26 mouse cellular contexts compared by ENCODE assay signal in the genomic region with DNA sequence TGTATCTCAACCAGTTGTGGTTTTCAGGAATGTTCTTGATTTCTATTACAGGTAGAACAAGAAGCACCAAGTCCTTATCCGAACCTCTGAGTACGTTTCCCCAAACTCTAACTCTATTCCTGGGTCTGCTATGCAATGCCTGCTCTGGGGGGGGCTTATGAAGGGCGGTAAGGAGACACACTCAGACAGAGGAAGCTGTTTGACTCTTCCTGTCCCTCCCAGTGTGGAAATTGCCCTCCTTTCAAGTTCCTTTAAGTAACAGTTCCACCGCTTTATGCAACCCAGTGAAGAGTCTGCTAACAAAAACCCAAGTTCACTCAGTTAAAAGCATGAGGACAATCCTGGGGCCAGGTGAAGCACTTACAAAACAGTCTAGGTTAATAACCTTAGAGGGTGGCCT. TPM values are rescaled to one million over a fixed set of nuclear protein-coding genes. Genes with fewer than 3 reads are reported as not detected.
A peak's percentile ranks its signal among the peaks of the same experiment; 100 is the strongest.
DNase-seq lines count a peak whose midpoint lies in the region; ATAC-seq and TF ChIP-seq lines count a peak whose summit lies in the region.
"Had no signal": no experiment of that assay in that cellular context is flagged by ENCODE, and none has a peak within 500 bp of the region (broad histone marks: within the 10 kb centered on the region; RNA-seq: fewer than 3 reads in every experiment).

No protein-coding gene starts in this region.

- intact Hi-C loops in heart, adult 2 months (cut with DNase I) = loop anchor here (5.0 kb wide), 1 partner anchor 120 kb away; no protein-coding TSS in a partner anchor

- peak overlapping the region; percentile 38 for H3K27ac ChIP-seq in heart, adult 2 months
- peak overlapping the region; percentile 67 for H3K27ac ChIP-seq in liver, postnatal 0 days (ENCODE audit: low read depth)
- no peak overlapping the region for H3K27ac ChIP-seq in liver, embryonic 12.5 days
- H3K27ac ChIP-seq in brown adipose tissue, adult 24 weeks (replicated peaks; ENCODE audit: low read depth, low read length) = 0 out of 2 replicates have a peak overlapping the region, but pooled peaks have one; percentile 32
- H3K27ac ChIP-seq in forebrain, embryonic 11.5 days (ENCODE audit: low read depth, low read length) = no peak overlapping the region
- H3K27ac ChIP-seq: embryonic facial prominence, embryonic 13.5 days; gastrocnemius, adult 2 months; hindbrain, embryonic 12.5 days; midbrain, embryonic 13.5 days; neural tube, embryonic 15.5 days had no signal

- no peak overlapping the region for H3K9ac ChIP-seq in heart, adult 2 months (ENCODE audit: low read depth, low read length)
- H3K9ac ChIP-seq in liver, postnatal 0 days (replicated peaks) = no peak overlapping the region
- H3K9ac ChIP-seq in liver, embryonic 12.5 days = no peak overlapping the region
- no peak overlapping the region for H3K9ac ChIP-seq in forebrain, embryonic 11.5 days (ENCODE audit: low read length)
- H3K9ac ChIP-seq: embryonic facial prominence, embryonic 13.5 days; hindbrain, embryonic 12.5 days; liver, embryonic 15.5 days; midbrain, embryonic 13.5 days; neural tube, embryonic 15.5 days had no signal

- 0 out of 2 replicates have a peak overlapping the region, but pooled peaks have one; percentile 13 for H3K4me2 ChIP-seq in liver, postnatal 0 days (ENCODE audit: low read depth, low read length)
- no peak overlapping the region for H3K4me2 ChIP-seq in liver, embryonic 12.5 days
- H3K4me2 ChIP-seq in forebrain, embryonic 11.5 days (ENCODE audit: low read depth, low read length, severe bottlenecking) = no peak overlapping the region
- H3K4me2 ChIP-seq: embryonic facial prominence, embryonic 13.5 days; hindbrain, embryonic 12.5 days; midbrain, embryonic 13.5 days; neural tube, embryonic 15.5 days had no signal

- peaks cover 5% of the 10 kb centered on the region for H3K4me1 ChIP-seq in heart, adult 2 months (ENCODE audit: control insufficient read depth, insufficient read depth, low read length)
- no peaks in the 10 kb centered on the region for H3K4me1 ChIP-seq in liver, postnatal 0 days (ENCODE audit: insufficient read depth)
- no peaks in the 10 kb centered on the region for H3K4me1 ChIP-seq in liver, embryonic 12.5 days
- peaks cover 2% of the 10 kb centered on the region; the same call in 1 of the 2 replicates for H3K4me1 ChIP-seq in brown adipose tissue, adult 24 weeks (ENCODE audit: control insufficient read depth, insufficient read depth, insufficient read length, low read length)
- H3K4me1 ChIP-seq in forebrain, embryonic 11.5 days (replicated peaks; ENCODE audit: control insufficient read depth, insufficient read depth, low read length) = no peaks in the 10 kb centered on the region
- H3K4me1 ChIP-seq: embryonic facial prominence, embryonic 13.5 days; hindbrain, embryonic 12.5 days; liver, embryonic 15.5 days; midbrain, embryonic 13.5 days; neural tube, embryonic 15.5 days had no signal

- TF ChIP-seq EP300 in heart, adult 2 months (IDR thresholded peaks at IDR 0.05; ENCODE audit: insufficient read depth, low read depth, low read length) = no peak
- no peak for TF ChIP-seq EP300 in liver, postnatal 0 days (IDR thresholded peaks at IDR 0.05; ENCODE audit: low read depth)

- no peak for ATAC-seq in liver, postnatal 0 days
- ATAC-seq in liver, embryonic 12.5 days = no peak
- peak; percentile 81 for ATAC-seq in megakaryocyte, adult 5-6 weeks (ENCODE audit: poor library complexity, severe bottlenecking)
- ATAC-seq in forebrain, embryonic 11.5 days (replicated peaks; ENCODE audit: low FRiP score) = no peak
- ATAC-seq: midbrain, embryonic 13.5 days had no signal

- no peak for TF ChIP-seq CTCF in heart, adult 2 months (IDR thresholded peaks at IDR 0.05)
- TF ChIP-seq CTCF in liver, postnatal 0 days (IDR thresholded peaks at IDR 0.05; ENCODE audit: low read depth) = no peak

- H3K27me3 ChIP-seq in heart, adult 2 months (ENCODE audit: control insufficient read depth, insufficient read depth, low read length) = no peaks in the 10 kb centered on the region
- H3K27me3 ChIP-seq in liver, postnatal 0 days (ENCODE audit: insufficient read depth, low read length) = no peaks in the 10 kb centered on the region
- no peaks in the 10 kb centered on the region for H3K27me3 ChIP-seq in liver, embryonic 12.5 days (replicated peaks)
- H3K27me3 ChIP-seq in forebrain, embryonic 11.5 days (ENCODE audit: control insufficient read depth, insufficient read depth, low read length) = no peaks in the 10 kb centered on the region
- H3K27me3 ChIP-seq: embryonic facial prominence, embryonic 13.5 days; hindbrain, embryonic 12.5 days; midbrain, embryonic 13.5 days; neural tube, embryonic 15.5 days had no signal

- TF ChIP-seq POLR2A in heart, adult 2 months (IDR thresholded peaks at IDR 0.05; ENCODE audit: insufficient read depth, low read depth, low read length) = no peak

- WGBS in heart, adult 2 months = 26% methylated on average over 4 of the region's 4 CpGs
- 38% methylated on average over 4 of the region's 4 CpGs for WGBS in liver, postnatal 0 days (ENCODE audit: insufficient replicate concordance)
- WGBS in liver, embryonic 12.5 days (ENCODE audit: insufficient replicate concordance) = 32% methylated on average over 4 of the region's 4 CpGs
- 70% methylated on average over 4 of the region's 4 CpGs for WGBS in forebrain, embryonic 11.5 days

- peaks cover 3% of the 10 kb centered on the region; the same call in 1 of the 2 replicates for H3K9me3 ChIP-seq in liver, postnatal 0 days (ENCODE audit: low read length)
- no peaks in the 10 kb centered on the region for H3K9me3 ChIP-seq in liver, embryonic 12.5 days (replicated peaks)
- H3K9me3 ChIP-seq in forebrain, embryonic 11.5 days (ENCODE audit: control insufficient read depth, low read length) = no peaks in the 10 kb centered on the region; the same call in 1 of the 2 replicates
- H3K9me3 ChIP-seq: embryonic facial prominence, embryonic 13.5 days; liver, embryonic 15.5 days; neural tube, embryonic 15.5 days had no signal

- no peaks in the 10 kb centered on the region for H3K36me3 ChIP-seq in heart, adult 2 months (ENCODE audit: control insufficient read depth, insufficient read depth, low read length)
- no peaks in the 10 kb centered on the region for H3K36me3 ChIP-seq in liver, postnatal 0 days (replicated peaks; ENCODE audit: insufficient read depth, low read length)
- no peaks in the 10 kb centered on the region for H3K36me3 ChIP-seq in liver, embryonic 12.5 days
- no peaks in the 10 kb centered on the region for H3K36me3 ChIP-seq in forebrain, embryonic 11.5 days (ENCODE audit: control insufficient read depth, insufficient read depth, low read length)
- H3K36me3 ChIP-seq: embryonic facial prominence, embryonic 13.5 days; G1E; hindbrain, embryonic 12.5 days; liver, embryonic 15.5 days; midbrain, embryonic 13.5 days; neural tube, embryonic 15.5 days had no signal

- H3K4me3 ChIP-seq in heart, adult 2 months = no peak overlapping the region
- H3K4me3 ChIP-seq in liver, postnatal 0 days (ENCODE audit: low read depth, low read length) = no peak overlapping the region
- H3K4me3 ChIP-seq in liver, embryonic 12.5 days = no peak overlapping the region
- H3K4me3 ChIP-seq in brown adipose tissue, adult 24 weeks (ENCODE audit: insufficient read depth, low read depth, low read length) = no peak overlapping the region
- H3K4me3 ChIP-seq in forebrain, embryonic 11.5 days (ENCODE audit: low read depth, low read length) = no peak overlapping the region
- H3K4me3 ChIP-seq: embryonic facial prominence, embryonic 13.5 days; gastrocnemius, adult 2 months; hindbrain, embryonic 12.5 days; liver, embryonic 15.5 days; midbrain, embryonic 13.5 days; myocyte; neural tube, embryonic 15.5 days had no signal

- H3K79me2 ChIP-seq in heart, adult 2 months (replicated peaks; ENCODE audit: control insufficient read depth, insufficient read depth, low read length) = no peaks in the 10 kb centered on the region

- DNase-seq in heart, adult 2 months = peak in 1 of 2 experiments; percentile 6
- no peak for DNase-seq in heart, postnatal 4 days
- no peak for DNase-seq in liver, postnatal 0 days
- no peak for DNase-seq in natural killer cell, adult 2 months (ENCODE audit: low spot score in 2 of 2)
- no peak for DNase-seq in forebrain, embryonic 11.5 days (ENCODE audit: low spot score)
- DNase-seq: cerebellum, adult 9-11 months; gastrocnemius, adult 2 months; kidney, adult 9 months; right cerebral cortex, postnatal 14 days; spleen, adult 18-20 months; thymus, postnatal 4 days had no signal

RNA-seq across cellular contexts. Expression of gene BC051142, which starts 38.5 kb away (rescaled TPM):
- not detected for total RNA-seq in heart, adult 2 months (2021)
- 0.94 and 1.1 TPM in 2 replicates for polyA plus RNA-seq in heart, adult 2 months (2012; rRNA removed)
- not detected for total RNA-seq in heart, postnatal 4 days (2021)
- 0.08 TPM in 1 of 2 replicates, not detected in the other for polyA plus RNA-seq in liver, postnatal 0 days (2015; fragmentation: Nextera tagmentation; extraction: Ambion mirVana)
- 0.18 and 0.31 TPM in 2 replicates for polyA plus RNA-seq in liver, embryonic 12.5 days (2016; fragmentation: Nextera tagmentation; extraction: Ambion mirVana)
- polyA plus RNA-seq in brown adipose tissue, adult 24 weeks (2012; ENCODE audit: insufficient read depth, insufficient read length, missing spikeins) = not detected in 2 replicates
- total RNA-seq in megakaryocyte, adult 5-6 weeks (2015) = not detected in 2 replicates
- 0.29 and 3.8 TPM in 2 replicates for total RNA-seq in megakaryocyte, adult 5-6 weeks (2017)
- polyA plus RNA-seq in forebrain, embryonic 11.5 days (2014; fragmentation: Nextera tagmentation; extraction: Ambion mirVana) = 1.5 and 2.1 TPM in 2 replicates
- total RNA-seq: heart, adult 18-20 months had no signal
- polyA plus RNA-seq: G1E; heart, embryonic 16.5 days; liver, embryonic 15.5 days; myocyte had no signal

RNA-seq across cellular contexts. Expression of gene Btnl4, which starts 40.0 kb away (rescaled TPM):
- total RNA-seq in heart, adult 2 months (2021) = not detected
- not detected in 2 replicates for polyA plus RNA-seq in heart, adult 2 months (2012; rRNA removed)
- not detected for total RNA-seq in heart, postnatal 4 days (2021)
- polyA plus RNA-seq in liver, postnatal 0 days (2015; fragmentation: Nextera tagmentation; extraction: Ambion mirVana) = not detected in 2 replicates
- not detected in 2 replicates for polyA plus RNA-seq in liver, embryonic 12.5 days (2016; fragmentation: Nextera tagmentation; extraction: Ambion mirVana)
- not detected in 2 replicates for polyA plus RNA-seq in brown adipose tissue, adult 24 weeks (2012; ENCODE audit: insufficient read depth, insufficient read length, missing spikeins)
- not detected in 2 replicates for total RNA-seq in megakaryocyte, adult 5-6 weeks (2015)
- total RNA-seq in megakaryocyte, adult 5-6 weeks (2017) = not detected in 2 replicates
- not detected in 2 replicates for polyA plus RNA-seq in forebrain, embryonic 11.5 days (2014; fragmentation: Nextera tagmentation; extraction: Ambion mirVana)
- total RNA-seq: adrenal gland, postnatal 4 days; gastrocnemius, adult 2 months; heart, adult 18-20 months; left cerebral cortex, postnatal 25 days had no signal
- polyA plus RNA-seq: embryonic facial prominence, embryonic 13.5 days; G1E; hindbrain, embryonic 12.5 days; limb, embryonic 14.5 days; liver, embryonic 15.5 days; midbrain, embryonic 13.5 days; myocyte; neural tube, embryonic 15.5 days had no signal

Comparison
In these comparisons a context has a peak if more than half of its experiments do, and no peak if none do; other contexts are left out.
1. H3K27ac ChIP-seq: peak in heart, adult 2 months (single experiment), liver, postnatal 0 days (single experiment) and brown adipose tissue, adult 24 weeks (single experiment); none in liver, embryonic 12.5 days (single experiment) and forebrain, embryonic 11.5 days (single experiment).